Mouse (Mus musculus) myocyte (in vitro differentiated cells): ENCODE measurements around the gene Atf6b.

Experiments
- MAX ChIP-seq: IDR thresholded peaks from one replicate; pipeline ENCODE4 v1.6.1; 2011; ENCODE audit warnings: low read depth, mild to moderate bottlenecking, control low read depth
- POLR2A ChIP-seq: IDR thresholded peaks from one replicate; pipeline ENCODE4 v1.6.1; 2011; ENCODE audit warnings: low read depth, mild to moderate bottlenecking, control low read depth, moderate library complexity; ENCODE audit not compliant: insufficient read length
- POLR2AphosphoS2 ChIP-seq: IDR thresholded peaks from one replicate; pipeline ENCODE4 v1.6.1; 2011; ENCODE audit warnings: low read depth, control low read depth; ENCODE audit not compliant: insufficient read length
- USF1 ChIP-seq: IDR thresholded peaks from one replicate; pipeline ENCODE4 v1.6.1; 2011; ENCODE audit warnings: low read depth, mild to moderate bottlenecking, control low read depth, moderate library complexity

- no peak for TF ChIP-seq POLR2A
- no peak for TF ChIP-seq USF1
- no peak for TF ChIP-seq MAX
- TF ChIP-seq POLR2AphosphoS2, result no peak
These were observed 975 bp upstream of the Atf6b start for GRCm38 (mm10) chr17:34645831-34646511.
